Mouse (Mus musculus) hindbrain, embryonic 15.5 days (tissue): Measurements from ENCODE around the gene Odf3l2. TPM values are rescaled to one million over a fixed set of nuclear protein-coding genes. Genes with fewer than 3 reads are reported as not detected.

Experiments used
- ATAC-seq: fragments of 200-750 bp; cut with Nextera tagmentation; 2 replicates; pipeline ENCODE4 v1.8.0; 2017; ENCODE audit warnings: low read depth, moderate number of reproducible peaks, moderate TSS enrichment; ENCODE audit not compliant: low FRiP score
- H3K27ac ChIP-seq: fragments of 300-500 bp; sonication (generic); replicated peaks from 2 replicates; pipeline ENCODE4 v1.5.1; 2015; ENCODE audit warnings: mild to moderate bottlenecking, inconsistent platforms
- H3K27me3 ChIP-seq: fragments of 300-500 bp; sonication (generic); 2 replicates; pipeline ENCODE4 v1.6.1; 2015; ENCODE audit warnings: control low read depth, inconsistent platforms
- H3K36me3 ChIP-seq: fragments of 300-500 bp; sonication (generic); 2 replicates; pipeline ENCODE4 v1.6.1; 2015; ENCODE audit warnings: control low read depth, inconsistent platforms
- H3K4me1 ChIP-seq: fragments of 300-500 bp; sonication (generic); replicated peaks from 2 replicates; pipeline ENCODE4 v1.6.1; 2015; ENCODE audit warnings: control low read depth, inconsistent platforms
- H3K4me2 ChIP-seq: fragments of 300-500 bp; sonication (generic); 2 replicates; pipeline ENCODE4 v1.6.1; 2015; ENCODE audit warnings: moderate library complexity, mild to moderate bottlenecking, inconsistent platforms
- H3K4me3 ChIP-seq: fragments of 300-500 bp; sonication (generic); 2 replicates; pipeline ENCODE4 v1.5.1; 2015; ENCODE audit warnings: mild to moderate bottlenecking, inconsistent platforms
- H3K9ac ChIP-seq: fragments of 300-500 bp; sonication (generic); 2 replicates; pipeline ENCODE4 v1.6.1; 2015; ENCODE audit warnings: inconsistent platforms
- H3K9me3 ChIP-seq: fragments of 300-500 bp; sonication (generic); 2 replicates; pipeline ENCODE4 v1.6.1; 2016; ENCODE audit warnings: control low read depth, inconsistent platforms
- WGBS: fragments of 180-500 bp; shearing (Covaris S2); methylation state at CpG from one replicate; pipeline ENCODE4 v1.1.7; 2015; 5-methylcytosine and 5-hydroxymethylcytosine counted together
- polyA plus RNA-seq: library from polyadenylated mRNA; unstranded; fragments of >200 nt; fragmentation: Nextera tagmentation; extraction: Ambion mirVana; gene quantifications from 2 replicates; pipeline ENCODE4 v1.2.1, GENCODE M21; 2015

The Odf3l2 gene
- polyA plus RNA-seq, 1 experiment from 2014 or later, result 0.43 TPM

DNA sequence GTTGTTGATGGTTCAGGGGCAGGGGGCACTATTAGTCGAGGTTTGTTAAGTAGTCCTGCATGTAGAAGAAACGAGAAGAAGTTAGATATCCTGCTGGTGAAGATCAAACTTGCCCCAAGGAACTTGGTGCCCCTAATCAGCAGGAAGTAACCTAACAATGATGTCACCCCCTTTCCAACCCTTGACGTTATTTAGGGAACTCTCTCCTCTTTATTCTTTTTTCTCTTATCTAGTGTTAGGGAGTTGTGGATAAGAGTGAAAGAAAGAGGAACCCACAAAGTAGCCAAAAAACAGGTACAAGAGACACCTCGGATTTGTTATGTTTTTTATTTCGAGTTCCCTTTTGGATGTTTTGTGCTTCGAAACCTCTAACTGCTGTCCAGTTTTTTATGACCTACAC lies 51.4 kb downstream of the Odf3l2 start:
- ATAC-seq, result no peak

DNA sequence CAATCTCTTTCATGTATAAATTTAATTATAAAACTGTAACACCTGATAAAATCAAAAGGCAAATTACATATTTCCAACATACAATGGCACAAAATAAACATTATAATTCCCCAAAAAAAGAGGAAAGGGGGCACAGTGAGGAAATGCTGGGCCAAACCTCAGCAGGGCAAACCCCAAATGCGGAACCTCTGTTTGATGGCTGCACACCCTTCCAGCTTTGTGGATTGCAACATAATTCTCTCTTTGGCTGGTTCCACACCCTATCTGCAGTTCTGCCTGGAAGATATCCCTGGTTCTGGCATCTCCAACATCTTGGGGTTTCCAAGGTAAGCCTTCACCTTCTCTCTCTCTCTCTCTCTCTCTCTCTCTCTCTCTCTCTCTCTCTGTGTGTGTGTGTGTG lies 54.8 kb downstream of the Odf3l2 start:
- Histone ChIP-seq H3K27me3 (peaks cover 16% of the 10 kb centered on the region; the same call in 1 of the 2 replicates), H3K27ac (no peak overlapping the region), H3K4me3 (no peak overlapping the region), H3K36me3 (no peaks in the 10 kb centered on the region), H3K4me2 (no peak overlapping the region), H3K9me3 (no peaks in the 10 kb centered on the region), H3K9ac (no peak overlapping the region), H3K4me1 (0 out of 2 replicates have a peak, but pooled peaks cover 3% of the 10 kb centered on the region)
- 100% methylated on average over 1 of the region's 1 CpGs for WGBS
- ATAC-seq, result no peak

More for the DNA sequence above, 51.4 kb downstream of the Odf3l2 start:
- 58% methylated on average over 6 of the region's 6 CpGs for WGBS
- Histone ChIP-seq H3K4me2 (no peak overlapping the region), H3K27ac (no peak overlapping the region), H3K4me1 (0 out of 2 replicates have a peak, but pooled peaks cover 3% of the 10 kb centered on the region), H3K36me3 (no peaks in the 10 kb centered on the region), H3K9ac (no peak overlapping the region), H3K4me3 (no peak overlapping the region), H3K27me3 (peaks cover 16% of the 10 kb centered on the region; the same call in 1 of the 2 replicates), H3K9me3 (no peaks in the 10 kb centered on the region)

Other genes starting within 250 kb of the Odf3l2 start
- not detected in 2 replicates for gene Vmn2r83, start 177.0 kb downstream of the Odf3l2 start, polyA plus RNA-seq
- 17.7 and 21.9 TPM in 2 replicates for gene Plpp2, start 111.9 kb downstream of the Odf3l2 start, polyA plus RNA-seq
- 64.8 and 75.6 TPM in 2 replicates for gene Mier2, start 90.5 kb downstream of the Odf3l2 start, polyA plus RNA-seq
- gene Theg, start 58.4 kb downstream of the Odf3l2 start, polyA plus RNA-seq, result not detected in 2 replicates
- 0.54 and 0.60 TPM in 2 replicates for gene C2cd4c, start 31.7 kb downstream of the Odf3l2 start, polyA plus RNA-seq
- 28.1 and 28.5 TPM in 2 replicates for gene Shc2, start 7.8 kb downstream of the Odf3l2 start, polyA plus RNA-seq
- 0.87 and 1.2 TPM in 2 replicates for gene Madcam1, start 18.8 kb upstream of the Odf3l2 start, polyA plus RNA-seq
- 102 and 107 TPM in 2 replicates for gene Tpgs1, start 23.6 kb upstream of the Odf3l2 start, polyA plus RNA-seq
- 82.4 and 91.7 TPM in 2 replicates for gene Cdc34, start 36.5 kb upstream of the Odf3l2 start, polyA plus RNA-seq
- 1.3 and 1.4 TPM in 2 replicates for gene Gzmm, start 43.3 kb upstream of the Odf3l2 start, polyA plus RNA-seq
- gene Bsg, start 58.8 kb upstream of the Odf3l2 start, polyA plus RNA-seq, result 985 and 993 TPM in 2 replicates
- gene Hcn2, start 70.9 kb upstream of the Odf3l2 start, polyA plus RNA-seq, result 2.6 and 2.8 TPM in 2 replicates
- gene Polrmt, start 100.8 kb upstream of the Odf3l2 start, polyA plus RNA-seq, result 37.0 and 43.0 TPM in 2 replicates
- 2.2 and 2.4 TPM in 2 replicates for gene Fgf22, start 109.3 kb upstream of the Odf3l2 start, polyA plus RNA-seq
- gene Rnf126, start 121.2 kb upstream of the Odf3l2 start, polyA plus RNA-seq, result 103 and 125 TPM in 2 replicates
- 2.3 and 2.5 TPM in 2 replicates for gene Fstl3, start 131.5 kb upstream of the Odf3l2 start, polyA plus RNA-seq
- gene Prss57, start 145.2 kb upstream of the Odf3l2 start, polyA plus RNA-seq, result 0.27 and 0.28 TPM in 2 replicates
- 277 and 303 TPM in 2 replicates for gene Palm, start 147.8 kb upstream of the Odf3l2 start, polyA plus RNA-seq
- gene Misp, start 175.3 kb upstream of the Odf3l2 start, polyA plus RNA-seq, result 0.49 and 0.92 TPM in 2 replicates
- gene Ptbp1, start 208.7 kb upstream of the Odf3l2 start, polyA plus RNA-seq, result 74.8 and 77.1 TPM in 2 replicates
- 11.0 and 11.3 TPM in 2 replicates for gene Prtn3, start 228.7 kb upstream of the Odf3l2 start, polyA plus RNA-seq
- gene Plppr3, start 228.9 kb upstream of the Odf3l2 start, polyA plus RNA-seq, result 383 and 417 TPM in 2 replicates
- gene Elane, start 240.5 kb upstream of the Odf3l2 start, polyA plus RNA-seq, result 0.16 TPM in 1 of 2 replicates, not detected in the other
- gene Cfd, start 245.1 kb upstream of the Odf3l2 start, polyA plus RNA-seq, result not detected in 2 replicates